Mouse (Mus musculus): ENCODE results near the gene Edem3. TPM values are rescaled to one million over a fixed set of nuclear protein-coding genes. Genes with fewer than 3 reads are reported as not detected.
"Not testable (repeated sequence)": the region's sequence is repeated elsewhere in the genome, so short reads cannot be mapped to it uniquely, and the experiment has no call there.

Edem3 gene
- polyA plus RNA-seq, 1 experiment = 8.6 TPM

DNA sequence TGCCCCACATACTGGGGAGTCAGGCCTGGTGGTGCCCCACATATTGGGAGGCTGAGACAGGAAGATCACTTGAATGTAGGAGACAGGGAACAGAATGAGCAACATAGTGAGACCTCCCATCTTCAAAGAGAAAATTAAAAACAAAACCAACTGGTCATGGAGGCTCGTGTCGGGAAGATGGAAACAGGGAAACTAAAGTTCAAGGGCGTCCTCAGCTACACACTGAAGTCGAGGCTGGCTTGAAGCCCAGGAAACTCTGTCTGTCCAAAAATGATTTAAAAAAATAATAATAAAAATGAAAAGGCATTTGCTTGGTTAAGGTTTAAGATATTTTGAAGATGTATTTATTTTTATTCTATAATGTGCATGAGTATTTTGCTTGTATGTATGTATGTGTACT lies 31.4 kb upstream of the Edem3 start:
- TF ChIP-seq POLR2A (IDR thresholded peaks at IDR 0.05; ENCODE audit: borderline replicate concordance, control insufficient read depth, low read depth, low read length) (no peak), CTCF (IDR thresholded peaks at IDR 0.05; ENCODE audit: control insufficient read depth, insufficient read depth, low read length) (no peak)
- WGBS = 81% methylated on average over 4 of the region's 4 CpGs

DNA sequence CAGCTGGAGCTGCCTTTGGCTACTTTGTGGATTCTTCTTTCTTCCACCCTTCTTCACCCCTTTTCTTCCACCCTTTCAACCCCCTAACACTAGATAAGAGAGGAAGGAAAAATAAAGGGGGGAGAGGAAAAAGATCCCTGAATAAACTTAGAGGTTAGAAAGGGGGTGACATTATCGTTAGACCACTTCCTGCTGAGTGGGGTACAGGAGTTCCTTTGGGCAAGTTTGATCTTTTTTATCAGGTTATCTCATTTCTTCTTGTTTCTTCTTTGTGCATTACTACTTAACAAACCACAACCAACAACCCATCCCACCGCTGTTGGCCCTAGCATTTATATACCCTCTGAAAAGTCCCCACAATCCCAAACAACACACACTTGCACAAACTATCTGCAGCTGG lies 29.6 kb upstream of the Edem3 start:
- WGBS = 11% methylated on average over 2 of the region's 2 CpGs
- TF ChIP-seq POLR2A (IDR thresholded peaks at IDR 0.05; ENCODE audit: borderline replicate concordance, control insufficient read depth, low read depth, low read length) = no peak
- no peak for TF ChIP-seq CTCF (IDR thresholded peaks at IDR 0.05; ENCODE audit: control insufficient read depth, insufficient read depth, low read length)

More for the DNA sequence above, 31.4 kb upstream of the Edem3 start:
- Histone ChIP-seq H3K4me1 (ENCODE audit: control insufficient read depth, insufficient read depth, low read length) (no peaks in the 10 kb centered on the region; the same call in 1 of the 2 replicates), H3K27ac (ENCODE audit: control insufficient read depth, insufficient read depth, low read depth, low read length, poor library complexity) (peak overlapping the region; percentile 39), H3K4me3 (replicated peaks; ENCODE audit: control insufficient read depth, low read depth, low read length) (no peak overlapping the region)

DNA sequence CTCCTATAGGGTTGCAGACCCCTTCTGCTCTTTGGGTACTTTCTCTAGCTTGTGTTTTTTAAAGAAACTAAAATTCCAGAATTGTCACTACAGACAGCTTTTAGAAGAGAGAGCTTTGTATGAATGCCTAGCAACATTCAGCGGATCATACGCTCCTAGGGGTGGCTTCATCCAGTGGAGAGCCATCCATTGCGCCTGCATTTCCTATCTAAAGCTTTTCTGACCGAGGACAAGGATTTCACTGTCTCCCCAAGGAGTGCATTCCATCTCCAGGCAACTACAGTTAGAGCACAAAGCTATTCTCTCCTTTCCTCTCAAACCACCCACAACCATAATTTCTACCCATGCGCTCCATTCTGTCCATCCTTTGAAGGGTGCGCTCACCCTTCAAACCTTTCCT lies 28.8 kb upstream of the Edem3 start:
- WGBS = 86% methylated on average over 6 of the region's 6 CpGs
- Histone ChIP-seq H3K4me3 (replicated peaks; ENCODE audit: control insufficient read depth, low read depth, low read length) (no peak overlapping the region), H3K4me1 (ENCODE audit: control insufficient read depth, insufficient read depth, low read length) (no peaks in the 10 kb centered on the region; the same call in 1 of the 2 replicates), H3K27ac (ENCODE audit: control insufficient read depth, insufficient read depth, low read depth, low read length, poor library complexity) (no peak overlapping the region)
- TF ChIP-seq CTCF (IDR thresholded peaks at IDR 0.05; ENCODE audit: control insufficient read depth, insufficient read depth, low read length) = no peak

More for the DNA sequence above, 29.6 kb upstream of the Edem3 start:
- Histone ChIP-seq H3K4me1 (ENCODE audit: control insufficient read depth, insufficient read depth, low read length) (no peaks in the 10 kb centered on the region; the same call in 1 of the 2 replicates), H3K27ac (ENCODE audit: control insufficient read depth, insufficient read depth, low read depth, low read length, poor library complexity) (no peak overlapping the region), H3K4me3 (replicated peaks; ENCODE audit: control insufficient read depth, low read depth, low read length) (no peak overlapping the region)

DNA sequence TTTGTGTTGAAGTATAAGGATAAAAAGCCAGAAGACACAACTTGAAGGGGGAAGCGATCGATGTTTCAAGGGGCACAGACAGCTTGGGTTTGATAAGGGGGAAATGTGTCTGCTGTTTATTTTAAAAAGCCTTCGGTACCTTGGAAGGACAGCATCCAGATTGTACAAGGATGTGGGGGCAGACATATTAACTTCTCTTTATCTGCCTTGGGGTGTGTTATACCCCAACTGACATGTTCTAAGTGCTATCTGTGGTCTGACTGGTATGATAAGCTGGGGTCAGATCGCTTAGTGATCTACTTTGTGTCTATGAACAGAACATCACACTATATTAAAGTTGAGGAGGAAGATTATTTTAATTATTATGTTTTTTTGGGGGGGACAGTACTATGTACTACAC lies 27.0 kb upstream of the Edem3 start:
- WGBS = 54% methylated on average over 4 of the region's 4 CpGs

DNA sequence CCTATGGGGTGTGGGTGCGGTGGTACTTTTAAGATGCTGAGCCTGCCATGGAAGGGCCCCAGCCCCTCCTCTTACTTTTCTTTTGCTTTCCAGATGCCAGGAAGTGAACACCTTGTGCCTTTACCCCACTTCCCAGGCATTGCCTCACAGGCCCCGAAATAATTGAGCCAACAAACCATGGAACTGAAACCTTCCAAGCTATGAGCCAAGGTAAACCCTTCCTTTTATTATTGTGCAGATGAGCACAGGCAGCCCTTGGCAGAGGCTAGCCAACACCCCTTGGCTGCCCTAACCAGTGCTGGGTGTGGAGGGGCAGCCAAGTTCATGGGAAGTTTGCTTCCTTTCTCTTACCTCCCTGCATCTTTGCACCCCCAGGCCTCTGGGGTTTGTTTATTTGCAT lies 18.0 kb upstream of the Edem3 start:
- TF ChIP-seq CTCF (IDR thresholded peaks at IDR 0.05; ENCODE audit: control insufficient read depth, insufficient read depth, low read length) (no peak), POLR2A (IDR thresholded peaks at IDR 0.05; ENCODE audit: borderline replicate concordance, control insufficient read depth, low read depth, low read length) (no peak)
- Histone ChIP-seq H3K4me1 (ENCODE audit: control insufficient read depth, insufficient read depth, low read length) (no peaks in the 10 kb centered on the region; the same call in 1 of the 2 replicates), H3K4me3 (replicated peaks; ENCODE audit: control insufficient read depth, low read depth, low read length) (no peak overlapping the region), H3K27ac (ENCODE audit: control insufficient read depth, insufficient read depth, low read depth, low read length, poor library complexity) (no peak overlapping the region)
- 70% methylated on average over 2 of the region's 2 CpGs for WGBS

More for the DNA sequence above, 27.0 kb upstream of the Edem3 start:
- Histone ChIP-seq H3K27ac (ENCODE audit: control insufficient read depth, insufficient read depth, low read depth, low read length, poor library complexity) (no peak overlapping the region), H3K4me3 (replicated peaks; ENCODE audit: control insufficient read depth, low read depth, low read length) (no peak overlapping the region), H3K4me1 (ENCODE audit: control insufficient read depth, insufficient read depth, low read length) (no peaks in the 10 kb centered on the region)
- TF ChIP-seq CTCF (IDR thresholded peaks at IDR 0.05; ENCODE audit: control insufficient read depth, insufficient read depth, low read length) (no peak), POLR2A (IDR thresholded peaks at IDR 0.05; ENCODE audit: borderline replicate concordance, control insufficient read depth, low read depth, low read length) (no peak)

DNA sequence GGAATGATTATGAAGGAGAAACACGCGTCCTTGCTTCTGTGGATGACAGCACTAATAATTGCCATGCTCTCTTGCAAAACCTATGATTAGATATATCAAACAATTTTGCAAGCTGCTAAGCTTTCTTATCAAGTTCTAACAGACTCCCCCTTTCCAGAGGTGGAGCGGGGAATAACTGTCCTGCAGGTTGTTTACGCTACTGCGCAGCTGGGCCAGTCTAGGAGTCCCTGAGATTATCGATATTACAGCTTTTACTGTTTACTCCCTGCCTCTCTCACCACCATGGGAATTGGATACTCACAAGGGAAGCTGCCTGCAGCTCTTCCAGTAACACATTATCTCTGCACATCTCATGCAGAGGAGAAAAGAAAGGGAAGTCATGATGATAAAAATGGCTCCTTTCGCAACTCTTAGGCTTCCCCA lies 14.0 kb upstream of the Edem3 start:
- no peak overlapping the region for H3K27ac ChIP-seq (ENCODE audit: control insufficient read depth, insufficient read depth, low read depth, low read length, poor library complexity)
- H3K4me3 ChIP-seq (replicated peaks; ENCODE audit: control insufficient read depth, low read depth, low read length) = no peak overlapping the region
- WGBS = 40% methylated on average over 7 of the region's 7 CpGs
- TF ChIP-seq POLR2A (IDR thresholded peaks at IDR 0.05; ENCODE audit: borderline replicate concordance, control insufficient read depth, low read depth, low read length) (no peak), CTCF (IDR thresholded peaks at IDR 0.05; ENCODE audit: control insufficient read depth, insufficient read depth, low read length) (no peak)
- H3K4me1 ChIP-seq (ENCODE audit: control insufficient read depth, insufficient read depth, low read length) = no peaks in the 10 kb centered on the region; the same call in 1 of the 2 replicates

DNA sequence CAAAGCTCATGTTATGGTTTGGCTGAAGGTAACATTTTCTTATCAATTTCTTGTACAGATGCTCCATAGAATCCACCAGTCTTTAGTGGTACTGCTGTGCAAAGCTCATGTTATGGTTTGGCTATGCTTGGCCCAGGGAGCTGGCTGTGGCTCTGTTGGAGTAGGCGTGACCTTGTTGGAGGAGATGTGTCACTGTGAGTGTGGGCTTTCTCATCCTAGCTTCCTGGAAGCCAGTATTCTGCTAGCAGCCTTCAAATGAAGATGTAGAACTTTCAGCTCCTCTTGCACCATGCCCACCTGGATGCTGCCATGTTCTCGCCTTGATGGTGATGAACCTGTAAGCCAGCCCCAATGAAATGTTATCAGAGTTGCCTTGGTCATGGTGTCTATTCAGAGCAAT lies 5.3 kb upstream of the Edem3 start:
- WGBS = 85% methylated on average over 2 of the region's 2 CpGs
- not testable (repeated sequence) for H3K27ac ChIP-seq (ENCODE audit: control insufficient read depth, insufficient read depth, low read depth, low read length, poor library complexity); H3K4me3 ChIP-seq (replicated peaks; ENCODE audit: control insufficient read depth, low read depth, low read length); H3K4me1 ChIP-seq (ENCODE audit: control insufficient read depth, insufficient read depth, low read length)

DNA sequence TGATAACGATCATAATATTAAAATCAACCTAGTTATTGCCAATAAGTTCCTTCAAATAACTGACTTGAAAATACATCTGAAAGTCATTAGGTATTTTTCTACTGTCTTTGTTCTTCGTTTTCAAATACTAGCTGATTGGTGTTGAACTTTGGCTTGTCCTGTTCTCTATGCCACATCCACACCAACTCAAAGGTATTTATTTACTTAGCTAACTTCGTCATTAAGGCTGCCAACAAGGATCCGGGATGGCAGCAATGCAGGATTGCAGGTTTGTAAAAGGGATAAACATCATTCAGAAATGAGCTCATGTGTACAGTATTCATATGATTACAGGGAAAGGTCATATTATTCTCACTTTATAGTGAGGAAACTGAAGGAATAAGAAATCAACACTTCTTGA lies 2.2 kb upstream of the Edem3 start:
- 67% methylated on average over 4 of the region's 4 CpGs for WGBS
- Histone ChIP-seq H3K27ac (ENCODE audit: control insufficient read depth, insufficient read depth, low read depth, low read length, poor library complexity) (no peak overlapping the region), H3K4me3 (replicated peaks; ENCODE audit: control insufficient read depth, low read depth, low read length) (no peak overlapping the region), H3K4me1 (ENCODE audit: control insufficient read depth, insufficient read depth, low read length) (no peaks in the 10 kb centered on the region)
- TF ChIP-seq POLR2A (IDR thresholded peaks at IDR 0.05; ENCODE audit: borderline replicate concordance, control insufficient read depth, low read depth, low read length) (no peak), CTCF (IDR thresholded peaks at IDR 0.05; ENCODE audit: control insufficient read depth, insufficient read depth, low read length) (no peak)

DNA sequence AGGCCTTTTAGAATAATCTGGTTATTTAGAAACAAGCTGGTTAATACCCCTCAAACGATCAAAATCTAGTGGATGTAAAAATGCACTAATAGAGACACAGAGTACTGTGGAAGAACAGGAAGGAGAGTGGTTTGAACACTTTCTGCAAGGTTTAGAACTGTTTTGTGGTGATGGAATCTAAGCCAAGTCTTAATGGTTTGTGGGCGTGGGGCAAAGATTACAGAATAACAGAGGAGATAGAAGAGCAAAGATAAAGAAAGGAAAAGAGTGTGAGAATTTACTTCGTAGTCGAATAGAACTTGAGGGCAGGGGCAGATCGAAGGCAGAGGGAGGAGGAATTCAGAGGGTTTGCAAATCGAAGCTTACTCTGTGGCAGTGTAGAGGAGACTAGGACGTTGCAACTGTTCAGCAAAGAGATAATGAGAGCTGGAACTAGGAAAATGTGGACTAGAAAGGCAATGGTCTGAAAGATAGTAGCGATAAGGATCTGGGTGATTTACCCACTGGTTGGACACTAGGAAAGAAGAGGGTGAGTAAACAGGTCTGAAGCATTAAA lies 1.7 kb upstream of the Edem3 start:
- TF ChIP-seq POLR2A (IDR thresholded peaks at IDR 0.05; ENCODE audit: borderline replicate concordance, control insufficient read depth, low read depth, low read length) = no peak
- TF ChIP-seq CTCF (IDR thresholded peaks at IDR 0.05; ENCODE audit: control insufficient read depth, insufficient read depth, low read length) = no peak
- no peak overlapping the region for H3K4me3 ChIP-seq (replicated peaks; ENCODE audit: control insufficient read depth, low read depth, low read length)
- 10% methylated on average over 8 of the region's 8 CpGs for WGBS
- H3K4me1 ChIP-seq (ENCODE audit: control insufficient read depth, insufficient read depth, low read length) = no peaks in the 10 kb centered on the region
- H3K27ac ChIP-seq (ENCODE audit: control insufficient read depth, insufficient read depth, low read depth, low read length, poor library complexity) = no peak overlapping the region
